Mouse (Mus musculus) hindbrain, embryonic 14.5 days (tissue): ENCODE measurements at regions not wholly inside any gene's neighbourhood (a gene's known extent, or its start where the extent isn't known, plus 50 kb on each side); places are given as distances from the start of the nearest gene placed in this dataset.
A peak's percentile ranks its signal among the peaks of the same experiment; 100 is the strongest.

Experiments
- ATAC-seq: fragments of 200-750 bp; cut with Nextera tagmentation; 2 replicates; pipeline ENCODE4 v1.8.0; 2017; ENCODE audit warnings: moderate number of reproducible peaks, mild to moderate bottlenecking, moderate TSS enrichment, moderate library complexity; ENCODE audit not compliant: low FRiP score
- DNase-seq: peaks from one replicate; pipeline ENCODE4 v3.0.0-alpha.2; 2015; ENCODE audit warnings: low spot score
- H3K27ac ChIP-seq: fragments of 300-500 bp; sonication (generic); 2 replicates; pipeline ENCODE4 v1.5.1; 2014; ENCODE audit warnings: mild to moderate bottlenecking, moderate library complexity
- H3K27me3 ChIP-seq: fragments of 300-500 bp; sonication (generic); 2 replicates; pipeline ENCODE4 v1.6.1; 2014; ENCODE audit warnings: mild to moderate bottlenecking, low read length, mixed read lengths; ENCODE audit not compliant: control insufficient read depth, insufficient read depth
- H3K36me3 ChIP-seq: fragments of 300-500 bp; sonication (generic); replicated peaks from 2 replicates; pipeline ENCODE4 v1.6.1; 2014; ENCODE audit not compliant: control insufficient read depth, insufficient read depth
- H3K4me1 ChIP-seq: fragments of 300-500 bp; sonication (generic); replicated peaks from 2 replicates; pipeline ENCODE4 v1.6.1; 2014; ENCODE audit warnings: antibody characterized with exemption, low read length, mixed read lengths; ENCODE audit not compliant: control insufficient read depth, insufficient read depth
- H3K4me2 ChIP-seq: fragments of 300-500 bp; sonication (generic); replicated peaks from 2 replicates; pipeline ENCODE4 v1.6.1; 2014; ENCODE audit warnings: mild to moderate bottlenecking, moderate library complexity
- H3K4me3 ChIP-seq: fragments of 300-500 bp; sonication (generic); replicated peaks from 2 replicates; pipeline ENCODE4 v1.5.1; 2014; ENCODE audit warnings: mild to moderate bottlenecking, low read length
- H3K9ac ChIP-seq: fragments of 300-500 bp; sonication (generic); 2 replicates; pipeline ENCODE4 v1.6.1; 2014
- H3K9me3 ChIP-seq: fragments of 300-500 bp; sonication (generic); 2 replicates; pipeline ENCODE4 v1.6.1; 2016; ENCODE audit warnings: low read length; ENCODE audit not compliant: control insufficient read depth
- WGBS: fragments of 180-500 bp; shearing (Covaris S2); extraction: QIAGEN DNeasy Blood & Tissue Kit; methylation state at CpG from one replicate; pipeline ENCODE4 v1.1.7; 2014; 5-methylcytosine and 5-hydroxymethylcytosine counted together

DNA sequence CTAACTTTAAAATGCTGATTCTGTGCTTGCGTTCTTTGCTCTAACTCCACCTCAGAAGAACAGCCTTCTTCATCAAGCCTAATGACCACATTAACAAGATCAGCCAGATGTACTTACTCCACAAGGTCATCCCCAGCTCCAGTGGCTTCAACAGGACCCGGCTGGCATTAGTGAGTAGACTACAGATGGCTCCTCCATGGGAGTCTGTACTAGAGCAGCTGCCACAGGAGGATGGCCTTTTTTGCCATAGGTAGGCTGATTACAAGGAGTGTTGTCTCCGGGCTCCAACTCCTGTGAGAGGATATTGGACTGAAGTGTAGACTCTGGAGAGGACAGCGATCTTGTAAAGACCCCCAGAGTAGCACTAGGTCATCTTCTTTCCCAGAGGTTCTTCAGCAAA is 729.7 kb downstream of the Galc start:
- H3K4me2 ChIP-seq, result no peak overlapping the region
- DNase-seq (no peak), ATAC-seq (no peak)
- no peaks in the 10 kb centered on the region for H3K27me3 ChIP-seq
- H3K9me3 ChIP-seq, result no peaks in the 10 kb centered on the region
- no peak overlapping the region for H3K27ac ChIP-seq
- no peak overlapping the region for H3K4me3 ChIP-seq
- WGBS, result 89% methylated on average over 4 of the region's 4 CpGs
- no peaks in the 10 kb centered on the region for H3K36me3 ChIP-seq
- H3K4me1 ChIP-seq, result no peaks in the 10 kb centered on the region
- H3K9ac ChIP-seq, result no peak overlapping the region

- no peak overlapping the region for H3K4me2 ChIP-seq
- no peak overlapping the region for H3K9ac ChIP-seq
- H3K4me3 ChIP-seq, result no peak overlapping the region
- 53% methylated on average over 1 of the region's 1 CpGs for WGBS
- H3K36me3 ChIP-seq, result no peaks in the 10 kb centered on the region
- H3K9me3 ChIP-seq, result no peaks in the 10 kb centered on the region
- no peaks in the 10 kb centered on the region for H3K27me3 ChIP-seq
- H3K27ac ChIP-seq, result no peak overlapping the region
- H3K4me1 ChIP-seq, result no peaks in the 10 kb centered on the region
- ATAC-seq (no peak), DNase-seq (no peak)
Measured at GRCm38 (mm10) chr12:97525931-97526330, 733.3 kb downstream of the Galc start.

DNA sequence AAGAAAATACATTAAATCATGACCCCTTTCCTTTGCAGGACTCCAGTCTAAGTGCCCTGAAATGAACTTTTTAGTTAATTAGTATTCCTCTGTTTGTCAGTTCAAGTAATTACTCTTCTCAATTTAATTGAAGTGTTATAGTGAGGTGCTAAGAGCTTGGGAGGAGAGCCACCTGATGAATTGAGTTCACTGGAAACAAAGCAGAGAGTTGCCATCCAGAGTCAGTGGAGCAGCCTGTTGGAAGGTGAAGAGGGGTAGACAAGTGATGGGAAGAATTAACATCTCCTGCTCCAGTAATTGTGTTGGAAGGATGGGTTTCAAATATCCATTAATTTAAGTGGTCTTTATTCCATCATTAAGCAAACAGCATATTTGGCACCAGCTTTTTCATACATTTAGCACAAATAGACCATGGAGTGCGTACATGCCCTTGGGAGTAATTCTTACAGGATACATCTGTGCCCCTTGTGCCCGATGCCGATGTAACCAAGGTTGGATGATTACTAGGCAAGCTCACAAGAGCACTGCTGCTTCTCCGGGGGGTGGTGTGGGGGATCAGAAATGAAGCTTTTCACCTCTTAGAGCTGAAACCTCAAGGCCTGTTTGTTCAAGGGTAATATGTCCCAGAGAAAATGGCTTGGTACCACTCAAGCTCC is 739.3 kb downstream of the Galc start:
- no peak overlapping the region for H3K4me3 ChIP-seq
- no peak overlapping the region for H3K9ac ChIP-seq
- ATAC-seq, result no peak
- no peaks in the 10 kb centered on the region for H3K4me1 ChIP-seq
- no peaks in the 10 kb centered on the region for H3K27me3 ChIP-seq
- 72% methylated on average over 4 of the region's 4 CpGs for WGBS
- no peak for DNase-seq
- H3K27ac ChIP-seq, result no peak overlapping the region
- H3K36me3 ChIP-seq, result no peaks in the 10 kb centered on the region
- H3K9me3 ChIP-seq, result no peaks in the 10 kb centered on the region
- no peak overlapping the region for H3K4me2 ChIP-seq

DNA sequence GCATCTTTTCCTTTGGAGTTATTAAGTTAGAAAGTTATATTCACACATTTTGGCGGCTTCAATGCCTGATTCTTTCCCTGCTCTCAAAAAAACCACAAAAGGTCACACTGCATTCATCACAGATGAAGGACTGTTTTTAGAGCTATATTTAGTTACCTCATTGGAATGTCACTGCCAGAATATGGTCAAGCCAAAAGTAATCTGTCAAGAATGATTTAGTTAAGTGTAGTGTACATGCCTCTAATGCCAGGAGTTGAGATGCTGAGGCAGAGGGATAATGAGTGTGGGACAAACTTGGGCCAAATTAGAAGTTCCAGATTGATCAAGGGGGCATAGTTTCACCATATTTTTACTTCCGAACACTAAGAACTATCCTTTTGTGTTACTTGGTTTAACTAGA is 741.7 kb downstream of the Galc start:
- Histone ChIP-seq H3K27ac (no peak overlapping the region), H3K27me3 (no peaks in the 10 kb centered on the region), H3K4me3 (no peak overlapping the region), H3K9me3 (no peaks in the 10 kb centered on the region), H3K4me2 (no peak overlapping the region), H3K4me1 (no peaks in the 10 kb centered on the region), H3K36me3 (no peaks in the 10 kb centered on the region), H3K9ac (no peak overlapping the region)
- ATAC-seq, result no peak
- 89% methylated on average over 2 of the region's 2 CpGs for WGBS
- no peak for DNase-seq

DNA sequence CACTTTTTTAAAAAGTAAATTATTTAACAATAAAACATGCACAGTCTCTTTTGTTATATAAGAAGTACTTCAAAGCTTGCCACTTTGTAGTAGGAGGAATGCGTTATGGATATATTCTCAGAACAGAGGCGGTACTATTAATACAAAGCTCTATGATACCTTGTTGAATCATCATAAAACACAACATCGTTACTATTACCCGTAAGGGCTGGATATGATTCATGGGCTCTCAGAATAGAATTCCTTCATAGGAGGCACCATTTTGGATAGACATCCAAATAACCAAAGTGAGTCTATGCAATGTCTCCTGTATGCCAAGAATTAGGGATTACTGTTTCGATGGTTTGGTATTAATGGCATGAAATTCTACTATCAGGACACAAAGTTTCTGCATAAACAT is 743.5 kb downstream of the Galc start:
- Histone ChIP-seq H3K4me2 (no peak overlapping the region), H3K36me3 (no peaks in the 10 kb centered on the region), H3K9ac (no peak overlapping the region), H3K9me3 (no peaks in the 10 kb centered on the region), H3K4me1 (0 out of 2 replicates have a peak, but pooled peaks cover 6% of the 10 kb centered on the region), H3K4me3 (no peak overlapping the region), H3K27ac (no peak overlapping the region), H3K27me3 (no peaks in the 10 kb centered on the region)
- WGBS, result 95% methylated on average over 5 of the region's 5 CpGs
- DNase-seq (no peak), ATAC-seq (no peak)

DNA sequence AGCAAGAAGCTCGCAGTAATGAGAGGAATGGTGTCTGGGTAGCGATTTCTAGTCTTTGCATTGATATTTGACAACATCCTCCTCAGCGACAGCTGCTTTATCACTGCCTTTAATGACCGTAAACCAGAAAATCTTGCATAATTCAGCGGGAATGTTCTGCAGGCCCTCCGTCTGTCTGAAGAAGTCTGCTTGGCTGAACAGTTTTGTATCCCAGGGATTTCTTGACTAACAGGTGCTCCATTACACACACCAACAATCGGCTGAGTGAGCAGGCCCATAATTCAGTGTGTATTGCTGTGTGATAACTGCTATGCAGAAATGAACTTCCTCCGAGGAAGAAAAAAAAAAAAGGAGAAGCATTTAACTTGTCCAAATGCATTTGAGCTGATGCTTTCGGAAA is 747.4 kb downstream of the Galc start:
- no peak; the same call in 1 of the 2 replicates for ATAC-seq

GRCm38 (mm10) chr12:97501441-97501840 is 757.8 kb downstream of the Galc start:
- Histone ChIP-seq H3K36me3 (no peaks in the 10 kb centered on the region), H3K4me2 (no peak overlapping the region), H3K9ac (no peak overlapping the region), H3K27ac (no peak overlapping the region), H3K4me3 (no peak overlapping the region), H3K27me3 (no peaks in the 10 kb centered on the region), H3K4me1 (no peaks in the 10 kb centered on the region), H3K9me3 (no peaks in the 10 kb centered on the region)
- DNase-seq, result no peak
- ATAC-seq, result no peak
- 93% methylated on average over 2 of the region's 2 CpGs for WGBS

More for the DNA sequence above, 747.4 kb downstream of the Galc start:
- Histone ChIP-seq H3K9me3 (no peaks in the 10 kb centered on the region), H3K9ac (no peak overlapping the region), H3K4me2 (0 out of 2 replicates have a peak overlapping the region, but pooled peaks have one; percentile 9), H3K4me3 (no peak overlapping the region), H3K36me3 (no peaks in the 10 kb centered on the region), H3K4me1 (0 out of 2 replicates have a peak, but pooled peaks cover 6% of the 10 kb centered on the region), H3K27me3 (no peaks in the 10 kb centered on the region), H3K27ac (no peak overlapping the region)
- 39% methylated on average over 9 of the region's 9 CpGs for WGBS
- DNase-seq, result no peak

DNA sequence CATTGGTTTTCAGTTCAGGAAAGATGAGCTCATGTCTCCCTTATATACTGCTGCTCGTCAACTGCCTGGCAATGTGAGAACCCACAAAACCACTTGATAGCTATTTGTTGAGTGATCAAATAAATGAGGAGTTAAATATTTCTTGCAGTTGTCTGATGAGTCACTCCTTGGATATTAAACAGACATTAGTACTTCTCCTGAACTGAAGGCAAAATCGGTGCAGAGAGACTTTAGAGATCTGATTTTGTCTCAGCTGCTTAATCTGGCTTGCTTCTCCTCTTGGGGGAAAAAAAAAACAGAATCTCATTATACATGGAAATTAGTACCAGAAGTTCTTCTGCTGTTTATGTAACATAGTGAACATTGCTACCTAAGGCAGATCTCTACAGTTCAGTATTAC is 775.7 kb downstream of the Galc start:
- 58% methylated on average over 2 of the region's 2 CpGs for whole genome bisulfite sequencing
- Histone ChIP-seq H3K4me2 (no peak overlapping the region), H3K4me3 (no peak overlapping the region), H3K9ac (no peak overlapping the region), H3K27ac (no peak overlapping the region), H3K4me1 (peaks cover 4% of the 10 kb centered on the region; the same call in 1 of the 2 replicates), H3K36me3 (no peaks in the 10 kb centered on the region), H3K9me3 (no peaks in the 10 kb centered on the region), H3K27me3 (no peaks in the 10 kb centered on the region)
- ATAC-seq (no peak), DNase-seq (no peak)

- H3K9me3 ChIP-seq, result no peaks in the 10 kb centered on the region
- no peaks in the 10 kb centered on the region for H3K4me1 ChIP-seq
- 18% methylated on average over 11 of the region's 11 CpGs for WGBS
- H3K36me3 ChIP-seq, result no peaks in the 10 kb centered on the region
- no peak overlapping the region for H3K4me3 ChIP-seq
- H3K4me2 ChIP-seq, result peak overlapping the region; percentile 20; the same call in 1 of the 2 replicates
- H3K9ac ChIP-seq, result no peak overlapping the region
- no peak for ATAC-seq
- H3K27me3 ChIP-seq, result no peaks in the 10 kb centered on the region
- H3K27ac ChIP-seq, result no peak overlapping the region
- DNase-seq, result no peak
Measured at GRCm38 (mm10) chr12:97476466-97477250, 782.6 kb downstream of the Galc start.
